Mouse (Mus musculus): Measurements from ENCODE around the gene Rims3.

DNA sequence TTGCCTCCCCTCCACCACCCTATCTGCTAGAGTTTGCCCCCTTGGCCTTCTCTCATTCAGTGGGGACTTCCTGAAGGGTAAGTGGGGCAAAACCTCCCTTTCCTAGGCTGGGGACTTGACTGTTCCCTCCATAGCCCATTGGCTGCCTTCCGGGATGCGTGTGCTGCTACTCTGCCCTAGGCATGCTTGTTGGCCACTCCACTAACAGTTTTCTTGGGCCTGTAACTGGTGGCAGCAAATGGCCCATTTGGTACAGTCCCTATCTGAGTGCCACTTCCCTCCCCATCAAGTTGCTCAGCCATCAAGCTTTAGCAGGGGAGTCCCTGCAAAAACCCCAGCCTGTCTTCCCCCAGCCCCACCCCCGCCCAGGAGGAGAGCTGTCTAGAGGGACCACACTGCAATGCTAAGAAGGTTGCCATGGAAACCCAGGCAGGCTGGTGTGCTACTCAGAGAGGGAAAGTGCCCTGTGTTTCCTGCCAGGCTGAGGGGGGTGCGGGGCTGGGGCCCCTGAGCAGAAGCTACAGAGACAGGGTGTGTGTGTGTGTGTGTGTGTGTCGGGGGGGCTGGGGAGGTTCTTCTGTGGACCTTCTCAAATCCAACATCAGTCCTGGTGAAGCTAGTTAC is 27.5 kb downstream of the Rims3 start:
- no peak for TF ChIP-seq CTCF (IDR thresholded peaks at IDR 0.05; ENCODE audit: low read depth, low read length)
- TF ChIP-seq POLR2A (IDR thresholded peaks at IDR 0.05; ENCODE audit: extremely low read depth, insufficient read depth, low read length): no peak
